Mouse (Mus musculus): ENCODE data around the gene Dnah17. TPM values are rescaled to one million over a fixed set of nuclear protein-coding genes. Genes with fewer than 3 reads are reported as not detected.

The Dnah17 gene
- polyA plus RNA-seq, 1 experiment from 2014 or later: 0.14 TPM

DNA sequence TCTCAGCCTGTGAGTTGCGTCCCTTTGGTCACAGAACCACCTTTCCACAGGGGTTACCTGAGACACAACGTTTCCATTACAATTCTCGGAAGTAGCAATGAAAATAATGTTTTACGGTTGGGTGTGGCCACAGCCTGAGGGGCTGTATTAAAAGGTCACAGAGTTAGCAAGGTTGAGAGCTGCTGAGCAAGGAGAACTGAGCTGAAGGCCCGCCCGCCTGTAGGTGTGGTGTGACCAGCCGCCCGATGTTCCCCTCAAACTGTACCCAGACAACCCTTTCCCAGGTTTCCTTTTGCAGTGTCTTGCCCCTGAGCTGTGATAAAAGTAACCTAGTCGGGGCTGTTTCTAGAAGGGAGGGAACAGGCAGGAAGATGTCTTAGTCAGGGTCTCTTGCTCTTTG is 95.4 kb downstream of the Dnah17 start:
- Histone ChIP-seq H3K27me3 (ENCODE audit: low read depth, poor library complexity, severe bottlenecking) (no peaks in the 10 kb centered on the region), H3K27ac (replicated peaks) (no peak overlapping the region), H3K36me3 (peaks cover 24% of the 10 kb centered on the region), H3K4me1 (peaks cover 7% of the 10 kb centered on the region), H3K4me3 (no peak overlapping the region), H3K9me3 (replicated peaks) (0 out of 2 replicates have a peak, but pooled peaks cover 12% of the 10 kb centered on the region)
- WGBS: 85% methylated on average over 9 of the region's 9 CpGs
- no peak for DNase-seq (ENCODE audit: low spot score)

DNA sequence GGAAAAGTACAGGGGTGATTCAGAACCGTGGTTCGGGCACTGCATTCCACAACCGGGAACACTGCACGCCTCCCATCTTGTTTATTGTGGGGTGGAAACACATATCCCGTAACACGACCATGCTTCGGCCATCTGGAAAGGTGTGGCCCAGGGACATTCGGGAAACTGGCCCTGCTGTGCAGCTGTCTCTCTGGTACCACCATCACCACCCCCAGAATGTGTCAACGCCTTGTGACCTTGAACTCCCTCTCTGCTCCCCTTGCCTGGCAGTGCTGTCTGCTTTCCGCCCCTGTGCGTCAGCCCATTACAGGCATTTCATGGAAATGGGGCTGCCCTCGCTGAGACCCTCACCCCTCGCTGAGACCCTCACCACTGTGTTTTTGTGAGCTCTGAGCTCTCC is 96.0 kb downstream of the Dnah17 start:
- DNase-seq (ENCODE audit: low spot score): no peak
- 0 out of 2 replicates have a peak, but pooled peaks cover 12% of the 10 kb centered on the region for H3K9me3 ChIP-seq (replicated peaks)
- 88% methylated on average over 13 of the region's 13 CpGs for WGBS

DNA sequence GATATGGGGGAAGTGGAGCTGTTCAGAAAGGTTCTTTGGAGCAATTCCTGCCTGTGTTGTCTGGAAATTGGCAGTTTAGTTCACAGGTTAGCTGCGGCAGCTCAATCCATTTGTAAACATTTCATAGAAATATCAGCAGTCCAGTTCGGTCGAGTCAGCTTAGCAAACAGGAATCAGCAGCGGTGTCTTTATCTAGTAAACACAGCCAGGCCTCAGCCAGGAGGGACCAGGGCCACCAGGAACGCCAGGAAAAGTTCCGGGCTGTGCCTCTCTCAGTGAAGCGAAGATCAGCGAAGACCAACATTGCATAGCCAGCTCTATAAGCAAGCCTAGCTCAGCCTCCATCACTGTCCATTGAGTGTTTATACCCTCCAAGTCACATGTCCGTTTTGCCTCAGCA is 99.3 kb downstream of the Dnah17 start:
- Histone ChIP-seq H3K27me3 (ENCODE audit: low read depth, poor library complexity, severe bottlenecking) (no peaks in the 10 kb centered on the region), H3K27ac (replicated peaks) (no peak overlapping the region), H3K36me3 (peaks cover 45% of the 10 kb centered on the region), H3K9me3 (replicated peaks) (0 out of 2 replicates have a peak, but pooled peaks cover 12% of the 10 kb centered on the region), H3K4me1 (no peaks in the 10 kb centered on the region), H3K4me3 (no peak overlapping the region)
- no peak for DNase-seq (ENCODE audit: low spot score)
- 95% methylated on average over 9 of the region's 9 CpGs for WGBS

More for the DNA sequence above, 96.0 kb downstream of the Dnah17 start:
- Histone ChIP-seq H3K4me1 (peaks cover 7% of the 10 kb centered on the region), H3K27ac (replicated peaks) (no peak overlapping the region), H3K27me3 (ENCODE audit: low read depth, poor library complexity, severe bottlenecking) (no peaks in the 10 kb centered on the region), H3K36me3 (peaks cover 24% of the 10 kb centered on the region), H3K4me3 (no peak overlapping the region)

DNA sequence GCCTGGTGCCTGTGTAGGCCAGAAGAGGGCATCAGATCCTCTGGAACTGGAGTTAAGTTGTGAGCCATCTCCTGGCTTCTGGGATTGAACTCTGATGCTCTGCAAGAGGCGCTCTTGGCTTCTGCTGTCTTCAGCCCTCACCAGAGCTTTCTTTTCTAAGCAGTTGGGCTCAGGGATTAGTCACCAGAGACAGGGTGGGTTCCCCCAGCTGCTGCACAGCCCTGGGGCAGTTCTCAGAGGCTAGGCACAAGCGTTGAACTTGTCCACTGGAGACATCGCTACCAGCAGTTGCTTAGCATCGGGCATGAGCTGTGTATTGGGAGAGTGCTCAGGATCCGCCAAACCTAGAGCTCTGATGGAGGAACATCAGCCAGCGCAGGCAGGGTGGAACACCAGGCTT is 101.3 kb downstream of the Dnah17 start:
- H3K4me3 ChIP-seq: no peak overlapping the region
- 92% methylated on average over 6 of the region's 6 CpGs for WGBS
- DNase-seq (ENCODE audit: low spot score): no peak
- no peak overlapping the region for H3K27ac ChIP-seq (replicated peaks)
- 0 out of 2 replicates have a peak, but pooled peaks cover 12% of the 10 kb centered on the region for H3K9me3 ChIP-seq (replicated peaks)
- H3K4me1 ChIP-seq: no peaks in the 10 kb centered on the region
- H3K27me3 ChIP-seq (ENCODE audit: low read depth, poor library complexity, severe bottlenecking): no peaks in the 10 kb centered on the region
- H3K36me3 ChIP-seq: peaks cover 65% of the 10 kb centered on the region

DNA sequence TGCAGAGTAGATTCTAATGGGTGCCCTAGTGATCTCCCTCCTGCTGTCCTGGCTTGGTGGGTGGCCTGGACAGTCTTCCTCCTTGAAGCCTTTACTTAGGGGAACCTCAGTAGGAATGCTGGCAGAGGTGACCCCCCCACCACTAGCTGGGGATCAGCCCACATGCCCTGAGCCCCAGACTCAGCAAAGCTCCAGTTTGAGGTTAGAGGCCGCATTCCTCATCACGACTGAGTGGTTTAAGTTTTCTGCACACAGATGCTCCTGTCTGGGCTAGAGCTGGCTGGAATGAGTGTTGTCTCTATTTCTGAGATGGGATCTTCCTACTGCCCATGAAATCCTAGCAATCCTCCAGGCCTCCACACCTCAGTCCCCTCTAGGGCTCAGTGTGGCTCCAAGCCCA is 106.3 kb downstream of the Dnah17 start:
- Histone ChIP-seq H3K4me3 (no peak overlapping the region), H3K27me3 (ENCODE audit: low read depth, poor library complexity, severe bottlenecking) (no peaks in the 10 kb centered on the region), H3K4me1 (peaks cover 8% of the 10 kb centered on the region; the same call in 1 of the 2 replicates), H3K9me3 (replicated peaks) (no peaks in the 10 kb centered on the region), H3K27ac (replicated peaks) (no peak overlapping the region; the same call in 1 of the 2 replicates), H3K36me3 (peaks cover 89% of the 10 kb centered on the region)
- 81% methylated on average over 2 of the region's 2 CpGs for WGBS
- no peak for DNase-seq (ENCODE audit: low spot score)

DNA sequence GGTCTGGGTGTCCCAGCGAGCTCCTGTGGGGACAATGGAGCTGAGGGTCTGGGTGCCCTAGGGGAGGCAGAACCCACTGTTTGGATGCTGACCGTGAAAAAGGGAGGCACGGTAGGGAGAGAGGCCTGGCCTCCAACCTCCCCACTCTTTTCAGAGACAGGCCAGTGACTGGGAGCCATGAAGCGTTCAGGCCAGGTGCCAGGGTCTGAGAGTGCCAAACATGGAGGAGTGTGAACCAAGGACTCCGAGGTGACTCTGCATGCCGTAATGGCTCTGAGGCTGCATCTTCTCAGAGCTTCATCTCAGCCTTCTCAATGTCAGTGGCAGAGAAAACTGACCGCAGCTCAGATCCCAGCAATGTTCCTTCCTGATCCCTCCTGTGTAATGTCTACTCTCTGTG is 107.0 kb downstream of the Dnah17 start:
- Histone ChIP-seq H3K27me3 (ENCODE audit: low read depth, poor library complexity, severe bottlenecking) (no peaks in the 10 kb centered on the region), H3K27ac (replicated peaks) (no peak overlapping the region), H3K36me3 (peaks cover 93% of the 10 kb centered on the region), H3K4me3 (no peak overlapping the region), H3K4me1 (peaks cover 8% of the 10 kb centered on the region; the same call in 1 of the 2 replicates), H3K9me3 (replicated peaks) (no peaks in the 10 kb centered on the region; the same call in 1 of the 2 replicates)
- 92% methylated on average over 7 of the region's 7 CpGs for WGBS
- DNase-seq (ENCODE audit: low spot score): no peak

DNA sequence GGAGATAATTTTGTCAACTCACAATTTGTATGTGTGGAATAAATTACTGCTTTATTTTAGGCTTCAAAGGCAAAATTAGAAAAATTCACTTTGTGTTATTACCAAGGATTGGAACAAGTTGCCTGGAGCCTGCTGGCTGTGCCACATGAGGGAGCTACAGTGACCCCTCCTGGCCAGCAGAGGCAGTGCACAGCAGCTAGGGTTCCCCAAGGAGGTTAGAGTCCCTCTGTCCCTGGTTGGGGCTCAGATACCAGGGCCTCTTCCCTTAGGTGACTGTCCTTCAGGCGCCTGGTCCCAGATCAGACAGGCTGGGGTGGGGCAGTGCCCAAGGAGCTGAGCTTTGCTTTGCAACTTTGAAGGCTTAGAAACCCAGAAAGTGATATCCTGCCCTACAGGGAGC is 108.6 kb downstream of the Dnah17 start:
- peak overlapping the region; percentile 33; the same call in 1 of the 2 replicates for H3K27ac ChIP-seq (replicated peaks)
- H3K4me3 ChIP-seq: no peak overlapping the region
- 21% methylated on average over 1 of the region's 1 CpGs for WGBS
- peaks cover 97% of the 10 kb centered on the region for H3K36me3 ChIP-seq
- DNase-seq (ENCODE audit: low spot score): peak; percentile 65
- peaks cover 8% of the 10 kb centered on the region; the same call in 1 of the 2 replicates for H3K4me1 ChIP-seq
- H3K9me3 ChIP-seq (replicated peaks): peaks cover 8% of the 10 kb centered on the region; the same call in 1 of the 2 replicates
- H3K27me3 ChIP-seq (ENCODE audit: low read depth, poor library complexity, severe bottlenecking): no peaks in the 10 kb centered on the region

DNA sequence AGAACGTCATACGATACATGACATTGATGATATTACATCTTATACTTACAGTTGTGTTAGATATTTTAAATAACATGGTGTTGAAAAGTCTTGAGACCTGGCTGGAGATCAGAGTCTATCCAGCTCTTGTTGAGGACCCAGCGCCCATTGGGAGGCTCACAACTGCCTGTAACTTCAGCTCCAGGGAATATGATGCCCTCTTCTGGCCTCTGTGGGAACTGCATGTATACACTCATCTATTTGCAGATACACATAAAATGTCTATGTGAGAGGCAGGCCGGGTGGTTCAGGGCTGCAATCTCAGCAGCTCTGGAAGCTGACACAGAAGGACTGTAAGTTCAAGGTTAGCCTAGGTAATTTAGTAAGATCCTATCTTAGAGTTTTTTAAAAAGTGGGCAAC is 112.1 kb downstream of the Dnah17 start:
- Histone ChIP-seq H3K27ac (replicated peaks) (no peak overlapping the region), H3K9me3 (replicated peaks) (peaks cover 8% of the 10 kb centered on the region; the same call in 1 of the 2 replicates), H3K27me3 (ENCODE audit: low read depth, poor library complexity, severe bottlenecking) (no peaks in the 10 kb centered on the region), H3K4me3 (no peak overlapping the region), H3K36me3 (peaks cover 93% of the 10 kb centered on the region), H3K4me1 (peaks cover 16% of the 10 kb centered on the region; the same call in 1 of the 2 replicates)
- WGBS: 92% methylated on average over 4 of the region's 4 CpGs
- no peak for DNase-seq (ENCODE audit: low spot score)

DNA sequence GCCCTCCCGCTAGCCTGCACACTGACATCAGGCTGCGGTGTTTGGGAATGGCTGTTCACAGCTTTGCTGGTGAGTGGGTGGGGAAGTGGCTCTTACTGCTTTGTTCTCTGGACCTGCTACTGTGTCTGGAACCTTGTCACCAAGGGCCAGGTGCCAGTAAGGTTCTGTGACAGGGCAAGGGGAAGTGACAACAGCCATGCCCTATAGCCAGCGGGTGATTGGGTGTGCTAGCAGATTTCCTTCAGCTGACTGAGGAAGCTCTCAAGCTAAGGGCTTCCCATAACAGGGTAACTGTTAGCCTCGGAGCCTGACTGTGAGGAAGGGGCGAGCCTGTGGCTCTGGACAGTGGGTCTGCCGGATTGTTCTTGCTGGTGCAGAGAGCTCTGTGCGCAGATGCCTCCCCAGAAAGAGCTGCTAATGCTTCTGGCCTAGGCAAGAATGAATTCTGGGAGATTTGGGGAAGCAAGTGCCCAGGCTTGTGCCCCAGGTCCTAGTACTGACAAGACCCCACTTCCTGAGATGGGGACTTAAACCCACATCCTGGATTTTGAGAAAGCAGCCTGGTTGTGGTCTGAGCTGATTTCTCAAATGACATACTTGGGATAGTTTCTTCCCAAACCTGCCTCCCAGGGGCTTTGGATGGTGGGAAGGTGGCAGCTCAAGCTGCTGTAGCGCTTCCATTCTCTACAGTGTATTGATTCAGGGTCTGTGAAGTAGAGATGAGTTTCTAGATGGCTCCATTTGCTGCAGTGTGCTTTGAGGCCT is 114.9 kb downstream of the Dnah17 start:
- Histone ChIP-seq H3K27me3 (ENCODE audit: low read depth, poor library complexity, severe bottlenecking) (no peaks in the 10 kb centered on the region), H3K27ac (replicated peaks) (no peak overlapping the region), H3K4me3 (no peak overlapping the region), H3K36me3 (peaks cover 80% of the 10 kb centered on the region), H3K4me1 (peaks cover 28% of the 10 kb centered on the region), H3K9me3 (replicated peaks) (peaks cover 8% of the 10 kb centered on the region; the same call in 1 of the 2 replicates)
- 94% methylated on average over 8 of the region's 8 CpGs for WGBS
- DNase-seq (ENCODE audit: low spot score): no peak

DNA sequence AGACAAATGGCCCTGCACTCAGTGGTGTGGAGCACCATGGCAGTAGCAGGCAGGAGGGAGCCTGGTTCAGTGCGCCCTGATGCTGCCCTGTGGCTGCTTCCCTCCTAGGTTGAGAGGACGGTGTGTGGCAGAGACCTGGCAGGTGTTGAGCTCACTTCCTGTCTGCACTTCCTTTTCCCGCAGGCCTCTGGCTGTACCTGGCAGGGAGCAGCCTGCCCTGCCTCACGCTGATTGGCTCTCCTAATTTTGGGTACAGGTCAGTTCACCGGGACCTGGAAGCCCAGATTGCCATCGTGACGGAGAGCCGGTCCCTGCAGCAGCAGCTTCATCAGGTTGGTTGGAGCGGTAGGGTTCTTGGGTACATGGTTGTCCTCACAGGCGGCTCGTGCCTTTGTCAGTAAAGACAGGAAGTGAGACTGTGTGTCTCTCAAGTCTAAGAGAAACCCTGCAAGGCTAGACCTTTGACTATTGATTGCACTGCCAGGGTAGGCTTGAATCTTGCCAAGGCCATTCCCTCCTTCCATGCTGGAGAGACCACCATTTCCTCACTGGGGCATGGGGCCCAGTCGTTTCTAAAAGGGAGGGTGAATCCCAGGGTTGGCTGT is 115.9 kb downstream of the Dnah17 start:
- no peak for DNase-seq (ENCODE audit: low spot score)
- H3K36me3 ChIP-seq: peaks cover 77% of the 10 kb centered on the region
- H3K27ac ChIP-seq (replicated peaks): no peak overlapping the region; the same call in 1 of the 2 replicates
- 87% methylated on average over 12 of the region's 12 CpGs for WGBS
- peaks cover 38% of the 10 kb centered on the region for H3K4me1 ChIP-seq
- no peaks in the 10 kb centered on the region for H3K27me3 ChIP-seq (ENCODE audit: low read depth, poor library complexity, severe bottlenecking)
- H3K9me3 ChIP-seq (replicated peaks): peaks cover 8% of the 10 kb centered on the region; the same call in 1 of the 2 replicates
- H3K4me3 ChIP-seq: no peak overlapping the region

DNA sequence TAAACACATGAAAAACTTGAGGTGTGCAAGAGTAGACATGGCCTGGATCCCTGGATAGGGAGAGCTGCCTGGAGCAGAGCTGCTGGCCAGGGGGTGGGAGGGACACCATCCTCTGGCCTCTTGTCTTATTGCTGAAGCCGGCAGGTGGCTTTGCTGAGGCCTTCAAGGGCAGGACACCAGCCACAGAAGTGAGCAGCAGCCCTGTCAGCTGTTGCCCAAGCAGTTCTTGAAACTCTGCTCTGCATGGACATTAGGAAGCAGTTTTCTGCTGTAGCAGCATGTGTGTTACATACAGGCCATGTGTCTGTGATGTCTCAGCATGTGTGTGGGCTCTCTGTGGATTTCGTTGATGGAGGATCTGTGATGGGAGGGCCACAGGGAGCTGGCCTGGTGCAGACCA is 117.1 kb downstream of the Dnah17 start:
- no peak for DNase-seq (ENCODE audit: low spot score)
- WGBS: 88% methylated on average over 2 of the region's 2 CpGs
- peaks cover 76% of the 10 kb centered on the region for H3K36me3 ChIP-seq
- peaks cover 8% of the 10 kb centered on the region; the same call in 1 of the 2 replicates for H3K9me3 ChIP-seq (replicated peaks)
- H3K27me3 ChIP-seq (ENCODE audit: low read depth, poor library complexity, severe bottlenecking): no peaks in the 10 kb centered on the region
- H3K4me3 ChIP-seq: no peak overlapping the region
- H3K27ac ChIP-seq (replicated peaks): no peak overlapping the region
- peaks cover 50% of the 10 kb centered on the region for H3K4me1 ChIP-seq

DNA sequence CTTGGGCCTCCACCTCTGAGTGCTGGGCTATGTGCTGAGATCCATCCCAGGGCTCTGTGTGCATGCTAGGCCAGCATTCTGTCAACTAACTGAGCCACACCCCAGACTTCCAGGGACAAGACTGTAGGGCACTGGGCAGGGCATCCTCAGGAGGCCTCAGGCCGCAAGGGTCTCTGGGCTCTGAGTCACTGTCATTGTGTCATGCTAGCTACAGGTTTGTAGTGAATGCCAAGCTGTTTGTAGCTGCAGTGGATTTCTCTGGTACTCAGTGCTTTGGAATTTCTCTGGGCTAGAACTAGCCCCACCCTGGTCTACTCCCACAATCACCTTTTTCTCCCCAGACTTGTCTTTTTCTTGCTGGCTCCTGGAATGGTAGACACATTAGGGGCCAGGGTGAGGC is 117.8 kb downstream of the Dnah17 start:
- 82% methylated on average over 1 of the region's 1 CpGs for WGBS
- Histone ChIP-seq H3K9me3 (replicated peaks) (peaks cover under 1% of the 10 kb centered on the region; the same call in 1 of the 2 replicates), H3K4me3 (no peak overlapping the region), H3K27ac (replicated peaks) (no peak overlapping the region), H3K27me3 (ENCODE audit: low read depth, poor library complexity, severe bottlenecking) (no peaks in the 10 kb centered on the region), H3K4me1 (peaks cover 57% of the 10 kb centered on the region), H3K36me3 (peaks cover 69% of the 10 kb centered on the region)
- no peak for DNase-seq (ENCODE audit: low spot score)

All from midbrain, embryonic 10.5 days (tissue).